Mouse (Mus musculus): ENCODE data around the gene Fhl2. TPM values are rescaled to one million over a fixed set of nuclear protein-coding genes. Genes with fewer than 3 reads are reported as not detected.

Fhl2 gene
- total RNA-seq, 2 experiments from 2014 or later, result not detected

DNA sequence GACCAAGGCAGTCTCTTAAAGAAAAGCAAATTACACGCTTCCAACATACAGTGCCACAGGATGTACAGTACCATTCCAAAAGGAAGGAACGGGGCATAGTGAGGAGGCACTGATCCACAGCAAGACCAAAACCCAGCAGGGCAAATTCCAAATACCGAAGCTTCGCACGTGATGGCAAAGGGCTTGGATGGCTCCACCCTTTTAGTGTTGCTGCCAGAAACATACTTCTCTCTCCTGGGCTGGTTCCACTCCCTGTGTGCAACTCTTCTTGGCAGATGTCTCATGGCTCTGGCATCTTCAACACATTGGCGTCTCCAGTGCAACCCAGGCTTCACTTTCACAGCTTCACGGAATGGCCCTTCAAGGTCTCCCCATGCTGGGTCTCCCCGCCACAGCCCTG is 79.3 kb downstream of the Fhl2 start:
- ATAC-seq (replicated peaks; ENCODE audit: poor library complexity), result no peak

- ATAC-seq (replicated peaks; ENCODE audit: poor library complexity), result peak; percentile 81
These were observed 83.9 kb downstream of the Fhl2 start for GRCm38 (mm10) chr1:43112882-43113281.

DNA sequence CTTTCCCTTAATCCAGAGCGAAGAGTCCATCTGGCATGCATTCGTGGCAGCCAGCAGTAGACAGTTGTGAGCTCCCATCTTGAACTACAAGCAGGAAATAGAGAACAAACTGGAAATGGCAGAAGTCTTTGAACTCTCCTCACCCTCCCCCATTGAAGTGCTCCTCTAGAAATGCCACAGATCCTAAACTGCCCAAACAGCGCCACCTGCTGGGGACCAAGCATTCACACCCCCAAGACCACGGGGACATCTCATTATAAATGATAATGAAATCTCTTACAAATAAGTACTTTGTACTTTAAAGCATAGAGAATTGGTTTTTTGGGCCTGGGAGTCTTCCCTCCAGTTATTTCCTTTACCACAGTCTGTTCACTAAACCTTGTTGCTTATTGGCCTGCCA is 86.2 kb downstream of the Fhl2 start:
- ATAC-seq (replicated peaks; ENCODE audit: poor library complexity), result peak; percentile 93

DNA sequence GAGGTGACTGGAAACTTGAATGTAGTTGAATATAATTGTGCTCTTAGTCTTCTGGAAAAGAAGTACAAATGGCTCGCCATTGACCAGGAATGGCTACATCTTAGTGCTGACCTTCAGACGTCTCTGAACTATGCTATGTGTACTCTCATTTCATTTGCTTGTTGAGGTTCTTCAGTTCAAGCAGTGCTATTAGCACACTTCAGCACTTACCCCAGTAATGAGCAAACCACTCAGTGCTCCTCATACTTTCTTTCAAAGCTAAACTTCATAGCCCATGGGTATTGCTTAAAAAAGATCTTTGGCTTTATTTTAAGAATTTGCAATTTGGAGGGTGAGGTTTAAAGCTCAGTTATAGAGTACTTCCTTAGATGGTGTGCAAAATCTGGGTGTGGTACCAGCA is 88.1 kb downstream of the Fhl2 start:
- ATAC-seq (replicated peaks; ENCODE audit: poor library complexity), result no peak

DNA sequence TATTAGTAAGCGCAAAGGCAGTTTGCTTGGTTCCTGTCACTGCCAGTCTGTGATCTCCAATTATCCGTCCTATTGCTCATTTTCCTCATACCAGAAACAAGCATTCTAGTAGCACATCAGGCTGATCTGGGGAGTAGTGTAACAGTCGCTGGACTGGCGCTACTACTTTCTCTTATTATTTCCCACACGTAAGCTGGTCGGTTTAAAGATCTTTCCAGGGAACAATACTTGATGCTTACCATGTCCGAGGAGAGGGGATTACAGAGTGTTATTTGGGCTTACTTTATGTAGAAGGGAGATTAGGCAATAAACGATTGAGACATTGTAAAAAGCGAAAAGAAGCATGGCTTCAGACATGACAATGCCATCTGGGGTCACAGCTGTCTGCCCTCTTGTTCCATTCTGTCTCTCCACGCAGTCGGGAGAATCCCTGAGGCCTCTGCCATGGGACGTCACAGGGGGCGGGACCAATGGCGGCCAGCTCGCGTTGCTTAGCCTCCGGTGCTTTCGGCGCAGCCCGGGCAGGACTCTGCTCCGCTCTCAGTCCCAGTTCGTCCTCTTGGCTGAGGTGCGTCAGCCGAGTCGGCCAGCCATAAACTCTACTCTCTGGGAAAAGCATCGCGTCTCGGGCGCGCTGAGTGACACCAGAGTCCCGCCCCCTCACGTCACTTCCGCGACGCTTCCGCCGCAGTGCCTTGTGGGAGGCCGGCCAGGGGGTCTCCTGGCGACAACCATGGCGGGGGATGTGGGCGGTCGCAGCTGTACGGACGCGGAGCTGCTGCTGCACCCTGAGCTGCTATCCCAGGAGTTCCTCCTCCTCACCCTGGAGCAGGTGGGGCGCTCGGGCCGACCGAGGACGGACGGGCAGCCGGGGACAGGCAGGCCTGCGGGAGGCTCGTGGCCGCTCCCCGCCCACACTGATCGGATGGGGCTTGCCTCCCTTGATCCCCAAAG is 98.5 kb downstream of the Fhl2 start, which contains the start of the genes Tgfbrap1 and AI597479:
Gene Tgfbrap1 (minus strand): TSS at position 607 of the 954 bp plus-strand sequence.
Gene AI597479 (plus strand): TSS at position 680 of the 954 bp plus-strand sequence.
- peak; percentile 95 for ATAC-seq (replicated peaks; ENCODE audit: poor library complexity)

- no peak for ATAC-seq (replicated peaks; ENCODE audit: poor library complexity)
These were observed 102.6 kb downstream of the Fhl2 start for GRCm38 (mm10) chr1:43094206-43094605.

DNA sequence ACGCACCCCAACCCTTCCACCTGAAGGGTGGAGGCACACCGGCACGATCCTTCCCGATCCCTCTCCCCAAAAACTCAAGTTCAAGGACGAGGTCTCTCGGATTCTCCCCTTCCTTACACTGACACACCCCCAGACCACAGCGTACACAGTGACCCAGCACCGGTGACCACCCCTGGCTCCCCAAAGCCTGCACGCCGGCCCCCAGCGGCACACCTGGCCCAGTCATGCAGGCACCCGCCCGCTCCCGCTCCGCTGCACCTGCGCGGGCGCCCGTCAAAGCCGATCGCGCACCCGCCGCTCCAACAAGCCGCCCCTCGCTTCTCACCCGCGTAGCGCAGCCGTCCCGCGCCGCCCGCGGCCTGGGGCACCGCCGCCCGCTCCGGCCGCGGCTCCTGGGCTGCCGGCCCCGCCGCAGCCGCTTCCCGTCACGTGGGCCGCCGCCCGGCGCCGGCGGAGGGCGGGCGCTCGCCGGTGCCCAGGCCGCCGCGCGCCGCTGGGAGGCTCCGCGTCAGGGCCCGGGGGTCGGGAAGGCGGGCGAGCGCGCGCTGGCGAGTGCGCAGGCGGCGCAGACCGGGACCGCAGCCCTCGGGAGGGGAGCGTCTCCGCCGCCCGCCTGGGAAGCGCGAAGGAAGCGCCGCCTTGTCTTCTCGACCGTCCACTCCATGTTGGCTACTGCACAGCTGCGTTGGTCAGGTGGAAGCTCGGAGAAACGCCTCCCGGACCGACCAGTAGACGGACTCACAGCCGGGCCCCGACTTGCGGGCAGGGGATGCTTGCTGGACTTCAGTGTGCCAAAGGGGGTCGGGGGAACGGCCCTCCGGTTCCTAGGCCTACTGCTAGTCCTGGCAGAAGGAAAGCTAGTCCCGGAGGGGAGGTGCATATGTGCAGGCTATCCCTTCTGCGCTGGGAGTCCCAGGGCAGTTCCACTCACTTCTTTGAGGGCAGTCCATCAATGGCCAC is 104.4 kb downstream of the Fhl2 start:
- peak; percentile 70 for ATAC-seq (replicated peaks; ENCODE audit: poor library complexity)

DNA sequence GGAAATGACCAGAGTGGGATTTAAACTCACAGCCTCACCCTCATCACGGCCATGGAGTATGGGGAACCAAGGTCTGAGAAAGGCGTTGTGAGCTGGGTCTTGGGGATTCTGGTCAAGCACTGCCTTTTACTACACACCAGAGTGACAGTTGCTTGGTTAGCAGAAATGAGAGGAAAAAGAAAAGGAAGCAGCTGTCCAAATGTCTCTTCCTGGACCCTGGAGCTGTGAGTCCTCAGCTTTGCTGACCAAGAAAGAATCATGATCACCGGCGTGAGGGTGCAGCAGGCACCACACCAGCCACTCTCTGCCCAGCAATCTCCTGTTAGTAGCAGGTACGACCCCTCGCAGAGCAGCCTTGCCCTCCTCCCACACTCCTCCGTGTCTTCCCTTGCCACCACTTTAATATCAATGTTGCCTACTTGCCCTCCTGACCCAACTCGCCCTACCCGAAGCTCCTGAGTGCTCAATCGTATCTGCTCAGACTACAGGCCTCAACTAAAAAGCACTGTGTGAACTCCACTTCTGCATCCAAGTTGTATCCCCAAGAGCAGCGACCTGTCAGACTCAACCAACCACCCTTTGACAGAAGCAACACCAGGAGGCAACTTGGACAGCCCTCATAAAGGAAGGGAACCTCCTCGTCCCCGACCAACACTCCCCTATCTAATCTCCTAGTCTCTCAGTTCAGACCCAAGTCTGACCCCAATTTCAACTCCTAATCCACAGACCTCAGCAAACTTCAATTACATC is 105.3 kb downstream of the Fhl2 start:
- peak; percentile 51 for ATAC-seq (replicated peaks; ENCODE audit: poor library complexity)

GRCm38 (mm10) chr1:43090418-43090817 is 106.4 kb downstream of the Fhl2 start:
- no peak for ATAC-seq (replicated peaks; ENCODE audit: poor library complexity)

DNA sequence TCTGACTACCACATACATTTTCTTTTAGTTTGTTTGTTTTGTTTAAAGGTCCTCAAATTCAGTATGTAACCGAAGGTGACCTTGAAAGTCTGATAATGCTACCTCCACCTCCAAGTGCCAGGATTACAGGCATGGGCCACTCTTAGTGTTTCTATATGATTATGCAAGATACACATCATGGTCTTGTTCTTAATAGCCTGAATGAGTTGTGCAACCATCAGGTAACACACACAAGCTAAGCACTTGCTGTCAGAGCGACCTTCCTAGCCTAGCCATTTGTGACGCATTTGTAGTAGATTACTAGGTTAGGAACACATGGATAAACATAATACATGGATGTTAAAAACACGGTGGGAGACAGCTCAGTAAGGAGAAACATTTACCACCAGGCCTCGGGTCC is 113.8 kb downstream of the Fhl2 start:
- ATAC-seq (replicated peaks; ENCODE audit: poor library complexity), result no peak

- no peak for ATAC-seq (replicated peaks; ENCODE audit: poor library complexity)
These were observed 118.7 kb downstream of the Fhl2 start for GRCm38 (mm10) chr1:43078124-43078523.

GRCm38 (mm10) chr1:43074791-43075190 is 122.0 kb downstream of the Fhl2 start:
- ATAC-seq (replicated peaks; ENCODE audit: poor library complexity), result no peak

Other genes with a start within 250 kb of the Fhl2 start
- gene Gpr45, start 244.1 kb downstream of the Fhl2 start, total RNA-seq (2015), result 0.42 TPM in 1 of 2 replicates, not detected in the other
- gene Gpr45, start 244.1 kb downstream of the Fhl2 start, total RNA-seq (2017), result 0.17 and 0.42 TPM in 2 replicates
- 19.0 and 24.6 TPM in 2 replicates for gene Tgfbrap1, start 98.3 kb downstream of the Fhl2 start, total RNA-seq (2015)
- gene Tgfbrap1, start 98.3 kb downstream of the Fhl2 start, total RNA-seq (2017), result 11.2 and 11.6 TPM in 2 replicates
- gene AI597479, start 98.3 kb downstream of the Fhl2 start, total RNA-seq (2015), result 12.5 and 17.2 TPM in 2 replicates
- gene AI597479, start 98.3 kb downstream of the Fhl2 start, total RNA-seq (2017), result 19.8 and 26.5 TPM in 2 replicates
- 5.4 and 9.8 TPM in 2 replicates for gene Nck2, start 247.6 kb upstream of the Fhl2 start, total RNA-seq (2015)
- gene Nck2, start 247.6 kb upstream of the Fhl2 start, total RNA-seq (2017), result 14.5 and 15.8 TPM in 2 replicates

Data from megakaryocyte progenitor cell, adult 5-6 weeks (primary cell).